Mouse (Mus musculus): Measurements from ENCODE around the gene Zfp451. TPM values are rescaled to one million over a fixed set of nuclear protein-coding genes. Genes with fewer than 3 reads are reported as not detected.

Gene Zfp451
- total RNA-seq, 2 experiments from 2014 or later: 45.7 to 46.4 TPM

- DNase-seq (ENCODE audit: low spot score in 2 of 2): no peak
Observed at GRCm38 (mm10) chr1:33720231-33720630, 94.2 kb downstream of the Zfp451 start.

- DNase-seq (ENCODE audit: low spot score in 2 of 2): peak; percentile 50 to 59
Observed at GRCm38 (mm10) chr1:33719733-33720225, 94.6 kb downstream of the Zfp451 start, which contains the start of gene Rab23. Gene Rab23, plus strand, starts transcription at chr1:33719887.

- no peak for DNase-seq (ENCODE audit: low spot score in 2 of 2)
Observed at GRCm38 (mm10) chr1:33717636-33718035, 96.8 kb downstream of the Zfp451 start.

GRCm38 (mm10) chr1:33714796-33715195, 99.6 kb downstream of the Zfp451 start:
- DNase-seq (ENCODE audit: low spot score in 2 of 2): no peak

- no peak for DNase-seq (ENCODE audit: low spot score in 2 of 2)
Observed at GRCm38 (mm10) chr1:33712026-33712425, 102.4 kb downstream of the Zfp451 start.

Other genes starting within 250 kb of the Zfp451 start
- gene Prim2, start 144.8 kb downstream of the Zfp451 start, total RNA-seq (2021): 10 to 100 TPM; 14.9 to 18.6 TPM
- gene Rab23, start 94.7 kb downstream of the Zfp451 start, total RNA-seq (2021): 10 to 100 TPM; 20.1 to 23.2 TPM
- 10 to 100 TPM; 22.3 to 25.7 TPM for gene Bag2, start 56.8 kb downstream of the Zfp451 start, total RNA-seq (2021)
- gene Bend6, start 93.2 kb upstream of the Zfp451 start, total RNA-seq (2021): 1 to 10 TPM; 2.1 to 2.5 TPM
- 100 to 1,000 TPM; 136 to 151 TPM for gene Dst, start 93.6 kb upstream of the Zfp451 start, total RNA-seq (2021)